Mouse (Mus musculus) forebrain, embryonic 12.5 days (tissue): ENCODE measurements around the gene Spaca9. TPM values are rescaled to one million over a fixed set of nuclear protein-coding genes. Genes with fewer than 3 reads are reported as not detected.

ENCODE experiments used
- ATAC-seq: fragments of 200-750 bp; cut with Nextera tagmentation; 2 replicates; pipeline ENCODE4 v1.8.0; 2017; ENCODE audit warnings: moderate TSS enrichment; ENCODE audit not compliant: low FRiP score
- H3K27ac ChIP-seq: fragments of 300-500 bp; sonication (generic); 2 replicates; pipeline ENCODE4 v1.5.1; 2016; ENCODE audit warnings: mild to moderate bottlenecking
- H3K27me3 ChIP-seq: fragments of 300-500 bp; sonication (generic); 2 replicates; pipeline ENCODE4 v1.6.1; 2016; ENCODE audit warnings: mild to moderate bottlenecking
- H3K36me3 ChIP-seq: fragments of 300-500 bp; sonication (generic); replicated peaks from 2 replicates; pipeline ENCODE4 v1.6.1; 2016; ENCODE audit warnings: mild to moderate bottlenecking
- H3K4me1 ChIP-seq: fragments of 300-500 bp; sonication (generic); 2 replicates; pipeline ENCODE4 v1.6.1; 2016
- H3K4me2 ChIP-seq: fragments of 300-500 bp; sonication (generic); 2 replicates; pipeline ENCODE4 v1.6.1; 2016; ENCODE audit warnings: mild to moderate bottlenecking, moderate library complexity
- H3K4me3 ChIP-seq: fragments of 300-500 bp; sonication (generic); replicated peaks from 2 replicates; pipeline ENCODE4 v1.5.1; 2016; ENCODE audit warnings: mild to moderate bottlenecking
- H3K9ac ChIP-seq: fragments of 300-500 bp; sonication (generic); 2 replicates; pipeline ENCODE4 v1.6.1; 2016; ENCODE audit warnings: mild to moderate bottlenecking
- H3K9me3 ChIP-seq: fragments of 300-500 bp; sonication (generic); 2 replicates; pipeline ENCODE4 v1.6.1; 2016
- WGBS: fragments of 180-500 bp; shearing (Covaris S2); methylation state at CpG from one replicate; pipeline ENCODE4 v1.1.7; 2016; 5-methylcytosine and 5-hydroxymethylcytosine counted together
- microRNA-seq: library from miRNA; unstranded; fragments of <30 nt; microRNA quantifications from one replicate; pipeline ENCODE4, GENCODE M21; 2017
- polyA plus RNA-seq: library from polyadenylated mRNA; unstranded; fragments of >200 nt; fragmentation: Nextera tagmentation; extraction: Ambion mirVana; gene quantifications from 2 replicates; pipeline ENCODE4 v1.2.1, GENCODE M21; 2016

The Spaca9 gene
- polyA plus RNA-seq, 1 experiment from 2014 or later = 1.7 TPM

DNA sequence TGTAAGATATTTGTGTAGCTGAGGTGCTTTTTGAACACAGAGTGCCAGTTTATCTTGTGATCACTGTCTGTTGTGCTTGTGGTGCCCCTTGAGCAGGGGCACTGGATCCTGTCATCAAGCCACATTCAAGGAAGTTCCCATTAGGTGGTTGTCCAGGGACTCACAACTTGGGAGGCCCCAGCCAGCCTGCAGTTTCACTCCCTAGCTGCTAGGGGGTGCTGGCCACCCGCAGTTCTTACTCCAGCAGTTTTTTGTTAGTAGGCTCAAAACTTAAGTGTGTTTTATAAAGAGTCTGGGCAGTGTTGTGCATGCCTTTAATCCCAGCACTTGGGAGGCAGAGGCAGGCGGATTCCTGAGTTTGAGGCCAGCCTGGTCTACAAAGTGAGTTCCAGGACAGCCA lies 45.2 kb downstream of the Spaca9 start:
- H3K4me1 ChIP-seq = no peaks in the 10 kb centered on the region
- no peak overlapping the region for H3K4me3 ChIP-seq
- ATAC-seq = no peak
- peaks cover 41% of the 10 kb centered on the region for H3K36me3 ChIP-seq
- 76% methylated on average over 2 of the region's 2 CpGs for WGBS
- H3K27ac ChIP-seq = no peak overlapping the region
- no peaks in the 10 kb centered on the region for H3K27me3 ChIP-seq
- no peak overlapping the region for H3K4me2 ChIP-seq
- no peak overlapping the region for H3K9ac ChIP-seq
- H3K9me3 ChIP-seq = no peaks in the 10 kb centered on the region

DNA sequence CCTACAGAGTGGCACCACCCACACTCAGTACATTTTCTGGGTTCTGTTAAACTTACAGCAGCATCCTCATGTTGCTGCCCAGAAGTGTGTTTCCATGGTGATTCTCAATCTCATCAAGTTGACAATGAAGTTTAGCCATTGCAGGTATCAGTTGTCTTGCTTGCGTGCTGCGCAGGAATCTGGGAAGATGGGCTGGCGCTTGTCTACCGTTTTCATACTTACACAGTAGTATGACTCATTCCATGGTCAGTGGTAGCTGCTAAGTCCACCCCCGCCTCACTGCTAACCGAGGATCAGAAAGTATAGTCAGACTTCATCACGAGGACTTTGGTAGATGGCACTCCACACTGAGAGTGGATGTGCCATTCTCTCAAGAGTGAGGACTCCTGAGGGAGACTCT lies 46.2 kb downstream of the Spaca9 start:
- Histone ChIP-seq H3K4me3 (no peak overlapping the region), H3K27ac (no peak overlapping the region), H3K27me3 (no peaks in the 10 kb centered on the region), H3K9me3 (no peaks in the 10 kb centered on the region), H3K4me1 (no peaks in the 10 kb centered on the region), H3K9ac (no peak overlapping the region), H3K4me2 (no peak overlapping the region), H3K36me3 (peaks cover 32% of the 10 kb centered on the region)
- 95% methylated on average over 7 of the region's 7 CpGs for WGBS
- ATAC-seq = no peak

DNA sequence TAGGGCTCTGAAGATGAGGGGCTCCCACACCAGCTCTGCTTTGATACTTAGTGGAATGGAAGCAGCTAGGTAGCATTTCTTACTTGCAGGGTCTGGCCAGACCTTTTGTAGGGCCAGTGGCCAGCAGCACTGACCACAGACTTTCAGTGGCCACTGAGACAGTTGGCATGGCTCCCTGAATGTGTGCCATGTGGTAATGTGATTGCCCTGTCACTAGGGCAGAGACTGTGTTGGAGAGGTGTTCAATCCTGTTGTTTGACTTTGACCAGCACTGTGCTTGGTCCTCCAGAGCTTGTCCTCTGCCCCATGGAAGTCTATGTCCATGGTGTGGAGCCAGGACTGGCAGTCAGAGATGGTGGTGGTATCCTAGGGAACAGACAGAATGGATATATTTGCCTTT lies 49.0 kb downstream of the Spaca9 start:
- H3K4me3 ChIP-seq = no peak overlapping the region
- H3K27ac ChIP-seq = no peak overlapping the region
- no peaks in the 10 kb centered on the region for H3K9me3 ChIP-seq
- no peak for ATAC-seq
- H3K4me1 ChIP-seq = no peaks in the 10 kb centered on the region
- H3K36me3 ChIP-seq = peaks cover 12% of the 10 kb centered on the region
- no peak overlapping the region for H3K9ac ChIP-seq
- H3K4me2 ChIP-seq = no peak overlapping the region
- no peaks in the 10 kb centered on the region for H3K27me3 ChIP-seq

DNA sequence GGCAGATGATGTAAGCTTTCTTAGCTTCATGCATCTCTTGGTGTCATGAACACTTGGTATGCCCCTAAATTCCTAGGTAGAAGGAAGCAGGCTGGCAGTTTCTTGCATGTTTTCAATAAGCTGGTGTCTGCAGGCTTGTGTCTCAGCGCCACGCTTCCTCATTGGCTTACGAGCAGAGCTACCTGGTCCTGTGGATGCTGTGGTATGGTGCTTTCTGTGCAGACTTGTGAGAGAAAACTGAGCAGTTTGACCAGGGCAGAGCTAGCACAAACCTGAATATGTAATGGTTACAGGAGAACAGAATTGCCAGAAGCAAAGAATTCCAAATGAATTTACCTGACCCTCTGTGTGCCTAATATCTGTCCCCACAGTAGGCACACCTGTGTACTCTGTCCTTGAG lies 56.4 kb downstream of the Spaca9 start:
- no peaks in the 10 kb centered on the region for H3K36me3 ChIP-seq
- H3K27ac ChIP-seq = no peak overlapping the region
- H3K9ac ChIP-seq = no peak overlapping the region
- no peak for ATAC-seq
- no peak overlapping the region for H3K4me3 ChIP-seq
- H3K4me1 ChIP-seq = peaks cover 30% of the 10 kb centered on the region
- WGBS = 86% methylated on average over 3 of the region's 3 CpGs
- H3K27me3 ChIP-seq = no peaks in the 10 kb centered on the region
- no peaks in the 10 kb centered on the region for H3K9me3 ChIP-seq
- no peak overlapping the region for H3K4me2 ChIP-seq

Small RNAs within 50 kb of the gene (microRNA-seq; reads per million reads assigned to microRNA genes)
- 1.7 reads per million for gene Mir3088

Other genes with a start within 250 kb of the Spaca9 start
- 1.3 and 2.3 TPM in 2 replicates for gene 1700007K13Rik, start 233.4 kb downstream of the Spaca9 start, polyA plus RNA-seq
- 58.0 and 58.1 TPM in 2 replicates for gene Mrps2, start 231.7 kb downstream of the Spaca9 start, polyA plus RNA-seq
- gene Gbgt1, start 202.8 kb downstream of the Spaca9 start, polyA plus RNA-seq = 0.32 TPM in 2 replicates
- 0.61 and 0.64 TPM in 2 replicates for gene Gm10134, start 193.6 kb downstream of the Spaca9 start, polyA plus RNA-seq
- 55.2 and 62.6 TPM in 2 replicates for gene Ralgds, start 186.6 kb downstream of the Spaca9 start, polyA plus RNA-seq
- not detected in 2 replicates for gene Cel, start 136.3 kb downstream of the Spaca9 start, polyA plus RNA-seq
- 46.9 and 50.9 TPM in 2 replicates for gene Gtf3c5, start 116.0 kb downstream of the Spaca9 start, polyA plus RNA-seq
- 0.77 and 2.0 TPM in 2 replicates for gene Gfi1b, start 77.7 kb downstream of the Spaca9 start, polyA plus RNA-seq
- 27.7 and 31.7 TPM in 2 replicates for gene Tsc1, start 58.5 kb downstream of the Spaca9 start, polyA plus RNA-seq
- 0.33 and 0.75 TPM in 2 replicates for gene Ak8, start 437 bp upstream of the Spaca9 start, polyA plus RNA-seq
- gene Gtf3c4, start 140.6 kb upstream of the Spaca9 start, polyA plus RNA-seq = 31.0 and 33.4 TPM in 2 replicates
- gene Ddx31, start 140.7 kb upstream of the Spaca9 start, polyA plus RNA-seq = 18.8 TPM in 2 replicates
- 4.4 and 5.7 TPM in 2 replicates for gene Barhl1, start 216.9 kb upstream of the Spaca9 start, polyA plus RNA-seq